Mouse (Mus musculus): ENCODE measurements around the gene Ahdc1. TPM values are rescaled to one million over a fixed set of nuclear protein-coding genes. Genes with fewer than 3 reads are reported as not detected.

Gene Ahdc1
- polyA plus RNA-seq, 1 experiment from 2014 or later, result 12.9 TPM

DNA sequence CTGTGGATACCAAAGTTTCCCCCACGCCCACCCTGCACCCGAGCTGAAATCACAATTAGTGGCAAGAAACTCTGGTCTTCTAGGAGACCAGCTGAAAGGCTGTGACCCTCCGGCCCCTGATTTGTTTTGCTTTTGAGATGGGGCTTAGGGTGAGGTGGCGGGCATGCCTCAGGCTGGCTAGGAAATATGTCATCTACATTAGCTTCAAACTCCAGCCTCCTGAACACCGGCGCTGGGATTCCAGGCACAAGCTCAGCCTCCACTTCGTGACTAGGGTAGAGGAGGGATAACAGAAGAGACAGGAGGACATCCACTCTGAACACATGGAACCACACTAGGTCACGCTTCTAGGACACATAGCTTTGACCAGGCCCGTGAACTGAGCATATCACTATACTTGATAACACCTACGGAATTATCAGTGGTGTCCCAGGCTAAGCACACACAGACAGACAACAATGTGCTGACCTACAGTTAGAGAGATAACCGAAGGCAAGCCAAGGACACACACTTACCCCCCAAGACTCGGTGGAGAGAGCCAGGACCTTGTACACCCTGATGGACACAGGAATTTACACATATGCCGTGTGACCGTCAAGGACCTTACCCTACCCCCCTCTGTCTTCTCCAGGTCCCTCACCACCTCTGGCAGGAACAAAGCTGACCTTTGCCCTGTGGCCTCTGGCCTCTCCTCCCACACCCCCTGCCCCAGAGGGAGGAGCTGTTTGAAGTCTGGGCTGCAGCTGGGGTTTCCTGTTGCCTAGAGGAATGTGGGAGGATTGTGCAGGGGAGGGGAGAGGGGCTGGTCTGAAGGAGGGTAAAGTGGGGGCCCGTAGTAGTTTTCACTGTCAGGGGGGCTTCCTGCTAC, 3.3 kb upstream of the Ahdc1 start:
- Histone ChIP-seq H3K27ac (no peak overlapping the region), H3K9ac (no peak overlapping the region), H3K36me3 (replicated peaks; ENCODE audit: control insufficient read depth, insufficient read depth) (no peaks in the 10 kb centered on the region), H3K27me3 (ENCODE audit: control insufficient read depth, insufficient read depth, low read length) (peaks cover 16% of the 10 kb centered on the region), H3K4me1 (replicated peaks; ENCODE audit: control insufficient read depth, insufficient read depth, low read length) (peaks cover 7% of the 10 kb centered on the region; the same call in 1 of the 2 replicates), H3K4me3 (replicated peaks; ENCODE audit: low read length) (no peak overlapping the region), H3K9me3 (ENCODE audit: control insufficient read depth, low read length) (no peaks in the 10 kb centered on the region), H3K4me2 (replicated peaks) (no peak overlapping the region)
- WGBS, result 33% methylated on average over 15 of the region's 15 CpGs
- DNase-seq (ENCODE audit: low spot score) (no peak), ATAC-seq (ENCODE audit: low FRiP score) (no peak)

DNA sequence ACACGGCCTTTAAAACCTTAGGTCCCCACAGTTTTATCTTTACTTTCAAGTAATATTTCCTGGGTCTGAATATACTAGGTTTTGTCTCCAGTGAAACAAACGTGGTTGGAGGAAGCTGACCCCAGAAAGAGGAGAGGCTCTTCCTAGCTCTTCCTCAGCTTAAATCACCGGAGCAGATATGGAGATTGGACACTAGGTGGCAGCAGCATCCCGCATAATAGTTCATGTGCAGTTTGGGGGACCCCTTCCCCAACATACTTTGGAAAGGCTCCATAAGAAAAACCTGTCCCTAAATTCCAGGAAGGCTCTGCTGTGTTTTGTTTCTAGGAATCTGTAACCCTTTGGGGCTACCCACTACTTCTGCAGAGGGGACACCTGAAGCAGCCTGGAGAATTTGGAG, 1.9 kb upstream of the Ahdc1 start:
- Histone ChIP-seq H3K27ac (no peak overlapping the region), H3K4me3 (replicated peaks; ENCODE audit: low read length) (no peak overlapping the region), H3K9ac (no peak overlapping the region), H3K9me3 (ENCODE audit: control insufficient read depth, low read length) (no peaks in the 10 kb centered on the region), H3K27me3 (ENCODE audit: control insufficient read depth, insufficient read depth, low read length) (peaks cover 16% of the 10 kb centered on the region), H3K36me3 (replicated peaks; ENCODE audit: control insufficient read depth, insufficient read depth) (no peaks in the 10 kb centered on the region), H3K4me1 (replicated peaks; ENCODE audit: control insufficient read depth, insufficient read depth, low read length) (peaks cover 6% of the 10 kb centered on the region), H3K4me2 (replicated peaks) (no peak overlapping the region)
- no peak for ATAC-seq (ENCODE audit: low FRiP score)
- under 1% methylated on average over 4 of the region's 4 CpGs for WGBS
- DNase-seq (ENCODE audit: low spot score), result peak; percentile 85

DNA sequence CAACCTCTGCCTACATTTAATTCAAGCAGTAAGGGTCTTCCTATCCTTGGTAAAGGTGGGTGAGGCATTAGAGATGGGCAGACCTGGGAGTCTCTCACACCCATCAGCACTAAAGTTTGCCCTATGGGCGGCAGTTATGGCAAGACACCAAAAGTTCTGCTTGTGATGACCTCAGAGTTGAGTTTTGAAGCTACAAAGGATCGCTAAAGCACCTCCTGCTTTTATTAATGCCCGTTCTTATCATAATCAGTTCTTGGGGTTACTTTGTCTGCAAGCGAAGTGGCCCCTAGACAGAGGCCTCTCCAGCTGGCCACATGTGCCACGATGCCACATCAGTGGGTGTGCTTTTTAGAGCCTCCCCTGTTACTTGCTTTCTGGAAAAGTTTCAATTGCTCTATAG, 1.4 kb upstream of the Ahdc1 start:
- no peak overlapping the region for H3K4me3 ChIP-seq (replicated peaks; ENCODE audit: low read length)
- H3K4me2 ChIP-seq (replicated peaks), result no peak overlapping the region
- H3K9me3 ChIP-seq (ENCODE audit: control insufficient read depth, low read length), result no peaks in the 10 kb centered on the region
- ATAC-seq (ENCODE audit: low FRiP score), result no peak
- DNase-seq (ENCODE audit: low spot score), result no peak
- peaks cover 12% of the 10 kb centered on the region for H3K4me1 ChIP-seq (replicated peaks; ENCODE audit: control insufficient read depth, insufficient read depth, low read length)
- H3K36me3 ChIP-seq (replicated peaks; ENCODE audit: control insufficient read depth, insufficient read depth), result no peaks in the 10 kb centered on the region
- H3K9ac ChIP-seq, result no peak overlapping the region
- WGBS, result 59% methylated on average over 5 of the region's 5 CpGs
- peaks cover 16% of the 10 kb centered on the region for H3K27me3 ChIP-seq (ENCODE audit: control insufficient read depth, insufficient read depth, low read length)
- no peak overlapping the region for H3K27ac ChIP-seq

DNA sequence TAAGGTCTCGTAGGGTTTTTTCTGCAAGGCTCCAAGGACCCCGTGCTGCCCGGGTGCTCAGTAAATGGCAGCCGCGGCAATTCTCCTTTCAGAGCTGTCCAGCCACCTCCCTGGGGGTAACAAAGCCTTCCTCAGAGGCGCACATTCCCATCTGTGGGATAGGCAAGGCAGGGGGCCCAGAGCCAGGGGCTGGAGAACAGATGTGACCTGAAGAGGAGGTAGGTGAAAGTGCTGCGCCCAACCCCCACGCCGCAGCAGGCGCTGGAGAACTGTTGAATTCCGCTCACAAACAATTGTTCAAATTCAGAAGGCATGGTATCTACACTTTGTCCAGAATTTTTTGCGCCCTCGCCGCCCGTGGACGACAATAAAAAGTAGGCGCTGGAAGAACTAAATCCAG, 449 bp upstream of the Ahdc1 start:
- peaks cover 16% of the 10 kb centered on the region for H3K27me3 ChIP-seq (ENCODE audit: control insufficient read depth, insufficient read depth, low read length)
- peak overlapping the region; percentile 95 for H3K4me3 ChIP-seq (replicated peaks; ENCODE audit: low read length)
- under 1% methylated on average over 17 of the region's 17 CpGs for WGBS
- peaks cover 21% of the 10 kb centered on the region for H3K4me1 ChIP-seq (replicated peaks; ENCODE audit: control insufficient read depth, insufficient read depth, low read length)
- ATAC-seq (ENCODE audit: low FRiP score), result no peak
- H3K9me3 ChIP-seq (ENCODE audit: control insufficient read depth, low read length), result no peaks in the 10 kb centered on the region
- DNase-seq (ENCODE audit: low spot score), result no peak
- no peaks in the 10 kb centered on the region for H3K36me3 ChIP-seq (replicated peaks; ENCODE audit: control insufficient read depth, insufficient read depth)
- peak overlapping the region; percentile 97; the same call in 1 of the 2 replicates for H3K27ac ChIP-seq
- H3K9ac ChIP-seq, result no peak overlapping the region
- H3K4me2 ChIP-seq (replicated peaks), result peak overlapping the region; percentile 97

DNA sequence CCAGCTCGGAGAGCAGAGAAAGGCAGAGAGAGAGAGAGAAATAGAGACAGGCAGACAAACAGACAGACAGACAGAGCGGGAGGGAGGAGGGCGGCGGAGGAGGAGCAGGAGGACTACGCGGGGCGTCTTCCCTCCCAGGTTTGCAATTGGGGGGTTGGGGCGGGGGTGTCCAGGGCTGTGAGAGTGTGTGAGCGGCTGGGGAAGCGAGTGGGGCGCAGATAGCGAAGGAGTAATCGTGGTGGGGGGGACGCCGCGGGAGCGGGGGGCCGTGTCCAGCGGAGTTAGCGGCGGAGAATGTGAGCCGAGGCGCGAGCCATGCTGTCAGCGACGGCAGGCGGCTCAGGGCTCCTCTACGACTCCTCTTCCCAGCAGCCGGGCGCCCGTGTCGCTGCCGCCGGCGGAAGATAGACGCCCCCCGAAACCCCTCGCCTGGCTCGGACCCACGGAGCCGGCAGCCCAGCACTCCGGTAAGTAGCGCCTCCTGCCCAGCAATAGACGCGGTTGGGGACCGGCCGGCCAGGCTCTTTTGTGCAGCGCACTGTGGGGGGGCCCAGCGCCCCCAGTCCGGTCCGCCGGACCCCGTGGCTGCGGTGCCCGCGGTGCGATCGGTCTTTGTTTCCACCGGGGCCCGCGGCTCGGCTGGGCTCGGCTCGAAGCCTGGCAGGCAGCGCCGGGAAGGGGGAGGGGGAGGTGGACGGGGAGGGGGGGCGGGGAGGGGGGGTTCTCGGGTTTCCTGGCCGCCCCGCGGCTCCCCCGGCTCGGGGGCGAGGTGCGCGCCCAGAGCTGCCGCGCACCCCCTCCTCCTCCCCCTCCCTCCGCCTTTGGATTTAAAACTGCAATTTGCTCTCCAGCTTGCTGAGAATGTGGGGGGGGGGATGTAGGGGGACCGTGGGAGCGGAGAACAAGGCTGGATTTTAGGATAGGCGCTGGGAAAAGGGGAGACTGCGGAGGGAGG, 1.0 kb downstream of the Ahdc1 start:
- Histone ChIP-seq H3K4me2 (replicated peaks) (peak overlapping the region; percentile 97), H3K27ac (peak overlapping the region; percentile 97), H3K4me1 (replicated peaks; ENCODE audit: control insufficient read depth, insufficient read depth, low read length) (peaks cover 36% of the 10 kb centered on the region), H3K27me3 (ENCODE audit: control insufficient read depth, insufficient read depth, low read length) (peaks cover 16% of the 10 kb centered on the region), H3K36me3 (replicated peaks; ENCODE audit: control insufficient read depth, insufficient read depth) (no peaks in the 10 kb centered on the region), H3K4me3 (replicated peaks; ENCODE audit: low read length) (peak overlapping the region; percentile 95), H3K9ac (peak overlapping the region; percentile 99), H3K9me3 (ENCODE audit: control insufficient read depth, low read length) (no peaks in the 10 kb centered on the region)
- DNase-seq (ENCODE audit: low spot score) (peak; percentile 42), ATAC-seq (ENCODE audit: low FRiP score) (no peak)
- WGBS, result under 1% methylated on average over 59 of the region's 84 CpGs

DNA sequence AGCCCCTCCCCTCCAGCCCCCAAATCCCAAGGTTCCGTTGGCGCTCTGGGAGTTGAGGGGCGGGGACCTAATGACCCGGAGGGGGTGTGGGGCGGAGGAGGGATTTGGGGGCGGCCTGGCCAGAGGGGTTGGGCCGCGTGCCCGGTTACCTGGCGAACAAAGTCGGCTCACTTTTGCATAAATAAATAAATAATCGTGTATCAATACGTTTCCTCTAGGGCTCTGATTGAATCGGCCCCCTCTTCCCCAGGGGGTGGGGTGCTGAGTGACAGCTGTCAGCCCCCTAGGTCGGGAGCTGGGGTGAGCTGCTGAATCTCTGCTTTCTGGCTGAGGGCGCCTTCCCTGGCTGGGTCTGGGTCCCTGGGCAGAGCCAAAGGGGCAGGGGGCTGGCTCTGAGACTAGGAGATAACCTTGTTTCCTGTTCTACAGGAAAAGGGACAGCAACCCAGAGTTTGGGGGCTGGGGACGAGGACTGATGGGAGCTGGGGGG, 1.8 kb downstream of the Ahdc1 start:
- H3K27me3 ChIP-seq (ENCODE audit: control insufficient read depth, insufficient read depth, low read length), result peaks cover 16% of the 10 kb centered on the region
- H3K9ac ChIP-seq, result peak overlapping the region; percentile 99
- peak overlapping the region; percentile 97 for H3K4me2 ChIP-seq (replicated peaks)
- peak; percentile 45 for DNase-seq (ENCODE audit: low spot score)
- 0% methylated on average over 14 of the region's 17 CpGs for WGBS
- H3K4me1 ChIP-seq (replicated peaks; ENCODE audit: control insufficient read depth, insufficient read depth, low read length), result peaks cover 42% of the 10 kb centered on the region
- ATAC-seq (ENCODE audit: low FRiP score), result no peak
- no peaks in the 10 kb centered on the region for H3K9me3 ChIP-seq (ENCODE audit: control insufficient read depth, low read length)
- peak overlapping the region; percentile 95 for H3K4me3 ChIP-seq (replicated peaks; ENCODE audit: low read length)
- H3K36me3 ChIP-seq (replicated peaks; ENCODE audit: control insufficient read depth, insufficient read depth), result no peaks in the 10 kb centered on the region
- peak overlapping the region; percentile 97 for H3K27ac ChIP-seq

DNA sequence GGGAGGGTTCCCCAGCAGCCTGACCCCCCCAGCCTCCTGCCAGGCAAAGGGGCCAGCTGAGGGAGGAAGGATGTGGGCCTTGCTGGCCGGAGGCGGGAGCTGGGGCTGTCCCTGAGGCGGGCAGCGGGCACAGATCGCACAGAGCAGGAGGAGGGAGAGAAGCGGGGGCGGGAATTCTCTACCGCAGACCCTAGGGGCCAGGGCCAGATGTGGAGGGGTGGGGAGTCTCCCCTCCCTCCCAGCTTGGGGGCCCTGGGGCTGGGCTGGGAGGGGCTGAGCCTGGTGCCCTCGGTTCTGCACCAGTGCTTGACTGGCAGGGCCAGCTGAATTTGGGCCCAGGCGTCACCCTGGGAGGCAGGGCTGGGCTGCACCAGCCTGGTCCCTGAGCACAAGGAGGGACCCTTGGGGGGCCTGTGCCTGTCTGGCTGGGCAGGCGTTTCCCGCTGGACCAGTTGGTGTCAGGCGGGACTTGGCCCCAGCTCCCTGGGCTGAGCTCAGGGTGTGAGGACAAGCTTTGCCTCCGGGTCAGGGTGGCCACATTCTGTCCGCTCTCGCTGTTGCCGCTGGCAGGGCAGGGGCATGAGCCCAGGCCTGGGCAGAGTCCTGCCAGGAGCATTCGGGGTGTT, 2.3 kb downstream of the Ahdc1 start:
- 1% methylated on average over 16 of the region's 18 CpGs for WGBS
- H3K9ac ChIP-seq, result peak overlapping the region; percentile 99

DNA sequence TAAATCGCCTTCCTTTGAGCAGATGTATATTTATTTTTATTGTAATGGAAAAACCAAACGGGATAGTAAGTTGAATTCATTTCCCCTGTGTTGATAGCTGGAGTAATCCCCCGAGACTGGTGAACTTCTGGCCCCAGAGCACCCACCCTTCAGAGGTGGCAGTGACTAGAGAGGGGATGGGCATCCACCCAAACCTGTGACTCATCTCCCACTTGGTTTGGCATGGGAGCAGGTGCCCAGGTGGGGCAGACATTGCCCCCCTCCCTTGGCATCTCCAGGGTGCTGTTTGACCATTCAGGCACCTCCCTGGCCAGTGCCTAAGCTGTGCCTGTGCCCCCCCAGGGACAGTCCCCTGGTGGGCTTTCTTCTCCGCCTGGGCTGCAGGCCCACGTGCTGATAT, 3.0 kb downstream of the Ahdc1 start:
- no peak overlapping the region for H3K27ac ChIP-seq
- DNase-seq (ENCODE audit: low spot score), result no peak
- no peak for ATAC-seq (ENCODE audit: low FRiP score)

More for the DNA sequence above, 2.3 kb downstream of the Ahdc1 start:
- peak overlapping the region; percentile 97 for H3K4me2 ChIP-seq (replicated peaks)
- peaks cover 46% of the 10 kb centered on the region for H3K4me1 ChIP-seq (replicated peaks; ENCODE audit: control insufficient read depth, insufficient read depth, low read length)
- H3K9me3 ChIP-seq (ENCODE audit: control insufficient read depth, low read length), result no peaks in the 10 kb centered on the region
- ATAC-seq (ENCODE audit: low FRiP score), result peak; percentile 15; the same call in 1 of the 2 replicates
- H3K27me3 ChIP-seq (ENCODE audit: control insufficient read depth, insufficient read depth, low read length), result peaks cover 16% of the 10 kb centered on the region
- peak overlapping the region; percentile 97 for H3K27ac ChIP-seq
- no peak for DNase-seq (ENCODE audit: low spot score)
- 0 out of 2 replicates have a peak, but pooled peaks cover 3% of the 10 kb centered on the region for H3K36me3 ChIP-seq (replicated peaks; ENCODE audit: control insufficient read depth, insufficient read depth)
- peak overlapping the region; percentile 95 for H3K4me3 ChIP-seq (replicated peaks; ENCODE audit: low read length)

More for the DNA sequence above, 3.0 kb downstream of the Ahdc1 start:
- WGBS, result 14% methylated on average over 5 of the region's 5 CpGs
- Histone ChIP-seq H3K4me3 (replicated peaks; ENCODE audit: low read length) (peak overlapping the region; percentile 95), H3K9ac (peak overlapping the region; percentile 99), H3K9me3 (ENCODE audit: control insufficient read depth, low read length) (no peaks in the 10 kb centered on the region), H3K36me3 (replicated peaks; ENCODE audit: control insufficient read depth, insufficient read depth) (0 out of 2 replicates have a peak, but pooled peaks cover 3% of the 10 kb centered on the region), H3K4me1 (replicated peaks; ENCODE audit: control insufficient read depth, insufficient read depth, low read length) (peaks cover 46% of the 10 kb centered on the region), H3K27me3 (ENCODE audit: control insufficient read depth, insufficient read depth, low read length) (peaks cover 16% of the 10 kb centered on the region), H3K4me2 (replicated peaks) (peak overlapping the region; percentile 97)
